Mouse (Mus musculus): Measurements from ENCODE around the gene Dstyk. TPM values are rescaled to one million over a fixed set of nuclear protein-coding genes. Genes with fewer than 3 reads are reported as not detected.

The Dstyk gene
- polyA plus RNA-seq, 1 experiment from 2014 or later, result 5.2 TPM

GRCm38 (mm10) chr1:132476575-132476927 lies 59.2 kb downstream of the Dstyk start:
- Histone ChIP-seq H3K4me1 (replicated peaks; ENCODE audit: control insufficient read depth, insufficient read depth) (0 out of 2 replicates have a peak, but pooled peaks cover 3% of the 10 kb centered on the region), H3K4me3 (ENCODE audit: low read depth, low read length) (peak overlapping the region; percentile 70), H3K27ac (replicated peaks) (peak overlapping the region; percentile 45; the same call in 1 of the 2 replicates), H3K9ac (ENCODE audit: low read length) (peak overlapping the region; percentile 77), H3K9me3 (ENCODE audit: control insufficient read depth, low read length) (no peaks in the 10 kb centered on the region), H3K4me2 (replicated peaks; ENCODE audit: low read depth) (peak overlapping the region; percentile 67), H3K36me3 (ENCODE audit: control insufficient read depth, insufficient read depth, low read length) (no peaks in the 10 kb centered on the region), H3K27me3 (ENCODE audit: control insufficient read depth, insufficient read depth, low read length) (no peaks in the 10 kb centered on the region)
- DNase-seq (ENCODE audit: low spot score) (no peak), ATAC-seq (ENCODE audit: low FRiP score, low TSS enrichment) (peak; percentile 55)
- no peak for TF ChIP-seq CTCF (IDR thresholded peaks at IDR 0.05; ENCODE audit: low read depth)
- TF ChIP-seq EP300 (optimal IDR thresholded peaks at IDR 0.05), result no peak
- WGBS, result 4% methylated on average over 9 of the region's 9 CpGs

- WGBS, result under 1% methylated on average over 43 of the region's 43 CpGs
- no peaks in the 10 kb centered on the region for H3K36me3 ChIP-seq (ENCODE audit: control insufficient read depth, insufficient read depth, low read length)
- peak; percentile 94 for ATAC-seq (ENCODE audit: low FRiP score, low TSS enrichment)
- H3K4me1 ChIP-seq (replicated peaks; ENCODE audit: control insufficient read depth, insufficient read depth), result 0 out of 2 replicates have a peak, but pooled peaks cover 3% of the 10 kb centered on the region
- no peaks in the 10 kb centered on the region for H3K27me3 ChIP-seq (ENCODE audit: control insufficient read depth, insufficient read depth, low read length)
- H3K4me3 ChIP-seq (ENCODE audit: low read depth, low read length), result peak within 1 kb of the TSS; percentile 70
- DNase-seq (ENCODE audit: low spot score), result peak; percentile 86
- peak; percentile 50 for TF ChIP-seq CTCF (IDR thresholded peaks at IDR 0.05; ENCODE audit: low read depth)
- peak; percentile 97 for TF ChIP-seq EP300 (optimal IDR thresholded peaks at IDR 0.05)
- H3K9me3 ChIP-seq (ENCODE audit: control insufficient read depth, low read length), result no peaks in the 10 kb centered on the region
- H3K4me2 ChIP-seq (replicated peaks; ENCODE audit: low read depth), result peak within 1 kb of the TSS; percentile 67
- H3K9ac ChIP-seq (ENCODE audit: low read length), result peak within 1 kb of the TSS; percentile 77
- peak within 1 kb of the TSS; percentile 78 for H3K27ac ChIP-seq (replicated peaks)
Measured at GRCm38 (mm10) chr1:132476928-132477691, 59.8 kb downstream of the Dstyk start, which contains the start of gene Rbbp5. TSS of gene Rbbp5 (plus strand) at chr1:132477365.

- H3K36me3 ChIP-seq (ENCODE audit: control insufficient read depth, insufficient read depth, low read length), result no peaks in the 10 kb centered on the region
- no peaks in the 10 kb centered on the region for H3K27me3 ChIP-seq (ENCODE audit: control insufficient read depth, insufficient read depth, low read length)
- TF ChIP-seq EP300 (optimal IDR thresholded peaks at IDR 0.05) (no peak), CTCF (IDR thresholded peaks at IDR 0.05; ENCODE audit: low read depth) (no peak)
- H3K4me1 ChIP-seq (replicated peaks; ENCODE audit: control insufficient read depth, insufficient read depth), result 0 out of 2 replicates have a peak, but pooled peaks cover 3% of the 10 kb centered on the region
- no peak for ATAC-seq (ENCODE audit: low FRiP score, low TSS enrichment)
- no peak overlapping the region for H3K9ac ChIP-seq (ENCODE audit: low read length)
- H3K27ac ChIP-seq (replicated peaks), result no peak overlapping the region
- no peaks in the 10 kb centered on the region for H3K9me3 ChIP-seq (ENCODE audit: control insufficient read depth, low read length)
- H3K4me3 ChIP-seq (ENCODE audit: low read depth, low read length), result no peak overlapping the region
- 88% methylated on average over 1 of the region's 1 CpGs for WGBS
- H3K4me2 ChIP-seq (replicated peaks; ENCODE audit: low read depth), result no peak overlapping the region
- no peak for DNase-seq (ENCODE audit: low spot score)
Measured at GRCm38 (mm10) chr1:132479438-132479837, 62.1 kb downstream of the Dstyk start.

GRCm38 (mm10) chr1:132481619-132482018 lies 64.3 kb downstream of the Dstyk start:
- DNase-seq (ENCODE audit: low spot score), result no peak
- no peaks in the 10 kb centered on the region for H3K9me3 ChIP-seq (ENCODE audit: control insufficient read depth, low read length)
- H3K9ac ChIP-seq (ENCODE audit: low read length), result no peak overlapping the region; the same call in 1 of the 2 replicates
- no peak for TF ChIP-seq CTCF (IDR thresholded peaks at IDR 0.05; ENCODE audit: low read depth)
- no peak for TF ChIP-seq EP300 (optimal IDR thresholded peaks at IDR 0.05)
- no peaks in the 10 kb centered on the region for H3K27me3 ChIP-seq (ENCODE audit: control insufficient read depth, insufficient read depth, low read length)
- H3K4me1 ChIP-seq (replicated peaks; ENCODE audit: control insufficient read depth, insufficient read depth), result 0 out of 2 replicates have a peak, but pooled peaks cover 3% of the 10 kb centered on the region
- H3K4me3 ChIP-seq (ENCODE audit: low read depth, low read length), result no peak overlapping the region
- no peaks in the 10 kb centered on the region for H3K36me3 ChIP-seq (ENCODE audit: control insufficient read depth, insufficient read depth, low read length)
- 88% methylated on average over 2 of the region's 2 CpGs for WGBS
- no peak overlapping the region for H3K27ac ChIP-seq (replicated peaks)
- no peak for ATAC-seq (ENCODE audit: low FRiP score, low TSS enrichment)
- no peak overlapping the region for H3K4me2 ChIP-seq (replicated peaks; ENCODE audit: low read depth)

- no peak for TF ChIP-seq CTCF (IDR thresholded peaks at IDR 0.05; ENCODE audit: low read depth)
- TF ChIP-seq EP300 (optimal IDR thresholded peaks at IDR 0.05), result no peak
- DNase-seq (ENCODE audit: low spot score), result no peak
- Histone ChIP-seq H3K9ac (ENCODE audit: low read length) (no peak overlapping the region), H3K4me2 (replicated peaks; ENCODE audit: low read depth) (no peak overlapping the region), H3K4me1 (replicated peaks; ENCODE audit: control insufficient read depth, insufficient read depth) (no peaks in the 10 kb centered on the region), H3K27me3 (ENCODE audit: control insufficient read depth, insufficient read depth, low read length) (no peaks in the 10 kb centered on the region), H3K9me3 (ENCODE audit: control insufficient read depth, low read length) (no peaks in the 10 kb centered on the region), H3K4me3 (ENCODE audit: low read depth, low read length) (no peak overlapping the region), H3K36me3 (ENCODE audit: control insufficient read depth, insufficient read depth, low read length) (peaks cover 3% of the 10 kb centered on the region; the same call in 1 of the 2 replicates), H3K27ac (replicated peaks) (no peak overlapping the region)
- WGBS, result 64% methylated on average over 3 of the region's 3 CpGs
- no peak for ATAC-seq (ENCODE audit: low FRiP score, low TSS enrichment)
Measured at GRCm38 (mm10) chr1:132483234-132483633, 65.9 kb downstream of the Dstyk start.

GRCm38 (mm10) chr1:132483759-132484158 lies 66.4 kb downstream of the Dstyk start:
- DNase-seq (ENCODE audit: low spot score), result no peak
- H3K4me3 ChIP-seq (ENCODE audit: low read depth, low read length), result no peak overlapping the region
- no peaks in the 10 kb centered on the region for H3K4me1 ChIP-seq (replicated peaks; ENCODE audit: control insufficient read depth, insufficient read depth)
- H3K27ac ChIP-seq (replicated peaks), result no peak overlapping the region
- H3K9me3 ChIP-seq (ENCODE audit: control insufficient read depth, low read length), result no peaks in the 10 kb centered on the region
- H3K4me2 ChIP-seq (replicated peaks; ENCODE audit: low read depth), result no peak overlapping the region
- WGBS, result 77% methylated on average over 6 of the region's 6 CpGs
- H3K9ac ChIP-seq (ENCODE audit: low read length), result no peak overlapping the region
- no peaks in the 10 kb centered on the region for H3K27me3 ChIP-seq (ENCODE audit: control insufficient read depth, insufficient read depth, low read length)
- no peak for TF ChIP-seq EP300 (optimal IDR thresholded peaks at IDR 0.05)
- no peak for TF ChIP-seq CTCF (IDR thresholded peaks at IDR 0.05; ENCODE audit: low read depth)
- no peak for ATAC-seq (ENCODE audit: low FRiP score, low TSS enrichment)
- peaks cover 7% of the 10 kb centered on the region for H3K36me3 ChIP-seq (ENCODE audit: control insufficient read depth, insufficient read depth, low read length)

Measured in stomach, postnatal 0 days (tissue).